Mouse (Mus musculus): Measurements from ENCODE around the gene Rab3ip. TPM values are rescaled to one million over a fixed set of nuclear protein-coding genes. Genes with fewer than 3 reads are reported as not detected.
A peak's percentile ranks its signal among the peaks of the same experiment; 100 is the strongest.

Rab3ip gene
- polyA plus RNA-seq, 1 experiment from 2014 or later: 173 TPM

DNA sequence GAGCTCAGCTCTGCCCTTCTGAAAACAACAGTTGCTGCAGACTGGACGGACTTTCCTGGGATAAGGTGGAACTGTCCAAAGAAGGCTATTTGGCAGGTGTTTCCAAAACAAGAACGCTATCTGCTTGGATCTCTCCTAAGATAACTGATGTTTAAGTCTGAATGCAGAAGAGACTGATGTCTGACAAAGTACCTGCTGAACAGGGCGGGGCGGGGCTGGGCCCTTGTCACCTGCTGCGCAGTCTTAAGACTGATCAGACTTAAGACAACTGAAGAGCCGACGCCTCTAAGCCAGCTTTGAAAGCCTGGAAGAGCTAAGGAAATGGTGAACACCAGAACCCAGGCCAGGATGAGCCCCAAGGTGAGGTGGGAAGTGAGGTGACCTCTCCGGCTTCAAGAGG is 29.9 kb downstream of the Rab3ip start:
- ATAC-seq (replicated peaks; ENCODE audit: low FRiP score, low read depth) (no peak), DNase-seq (ENCODE audit: low spot score) (no peak)
- peaks cover 32% of the 10 kb centered on the region for H3K36me3 ChIP-seq (ENCODE audit: insufficient read depth, low read length)
- H3K9me3 ChIP-seq (replicated peaks; ENCODE audit: low read length): no peaks in the 10 kb centered on the region
- WGBS: 90% methylated on average over 8 of the region's 8 CpGs
- no peak overlapping the region for H3K27ac ChIP-seq
- no peak overlapping the region for H3K4me3 ChIP-seq (replicated peaks; ENCODE audit: low read depth, low read length)
- H3K4me2 ChIP-seq (ENCODE audit: low read length): no peak overlapping the region
- no peaks in the 10 kb centered on the region for H3K27me3 ChIP-seq (ENCODE audit: insufficient read depth, low read length)
- H3K4me1 ChIP-seq (replicated peaks; ENCODE audit: insufficient read depth, low read length): no peaks in the 10 kb centered on the region
- TF ChIP-seq CTCF (IDR thresholded peaks at IDR 0.05; ENCODE audit: low read depth): no peak
- no peak overlapping the region for H3K9ac ChIP-seq (ENCODE audit: low read depth, low read length)

DNA sequence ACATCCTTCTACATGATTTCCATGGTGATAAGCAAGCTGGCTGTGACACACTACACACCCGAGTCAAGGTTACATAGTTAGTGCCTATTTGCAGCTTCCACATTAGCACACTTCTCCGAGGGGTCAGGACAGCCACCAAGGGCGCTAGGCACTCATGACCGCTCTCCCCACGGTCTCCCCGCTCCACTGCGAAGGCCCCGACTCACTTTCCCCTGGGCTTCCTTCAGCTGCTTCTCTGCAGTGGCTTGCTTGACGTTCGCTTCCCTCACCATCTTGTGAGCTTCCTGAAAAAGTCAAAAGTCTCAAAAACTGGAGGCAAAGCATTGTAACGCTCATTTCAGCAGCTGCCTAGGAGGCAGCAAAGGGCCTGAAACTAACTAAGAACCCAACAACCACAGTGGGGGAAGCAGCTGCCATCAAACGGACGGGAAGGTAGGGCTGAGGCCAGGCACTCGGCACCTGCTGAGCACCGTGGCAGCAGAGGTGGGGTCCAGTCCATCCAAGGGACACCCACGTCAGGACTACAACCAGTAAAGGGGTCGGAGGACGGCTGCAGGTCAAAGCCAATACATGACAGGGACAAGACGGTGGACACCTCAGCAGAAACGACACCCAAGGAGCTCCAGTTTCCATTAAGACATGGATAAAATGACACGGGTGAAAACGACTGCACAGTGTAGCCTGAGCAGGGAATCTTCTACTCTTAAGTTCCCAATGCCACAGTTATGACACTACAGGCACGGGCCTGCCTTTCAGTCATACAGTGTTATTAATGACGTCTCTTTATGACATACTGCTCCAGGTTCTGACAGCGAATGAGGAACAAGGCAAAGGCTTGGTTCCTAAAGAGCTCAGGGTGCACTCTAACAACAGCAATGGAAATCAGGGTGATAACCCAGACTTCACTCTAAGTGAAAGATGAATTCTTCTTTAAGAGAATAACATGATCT is 30.9 kb downstream of the Rab3ip start:
- 84% methylated on average over 25 of the region's 25 CpGs for WGBS
- H3K36me3 ChIP-seq (ENCODE audit: insufficient read depth, low read length): peaks cover 27% of the 10 kb centered on the region
- no peak for ATAC-seq (replicated peaks; ENCODE audit: low FRiP score, low read depth)

DNA sequence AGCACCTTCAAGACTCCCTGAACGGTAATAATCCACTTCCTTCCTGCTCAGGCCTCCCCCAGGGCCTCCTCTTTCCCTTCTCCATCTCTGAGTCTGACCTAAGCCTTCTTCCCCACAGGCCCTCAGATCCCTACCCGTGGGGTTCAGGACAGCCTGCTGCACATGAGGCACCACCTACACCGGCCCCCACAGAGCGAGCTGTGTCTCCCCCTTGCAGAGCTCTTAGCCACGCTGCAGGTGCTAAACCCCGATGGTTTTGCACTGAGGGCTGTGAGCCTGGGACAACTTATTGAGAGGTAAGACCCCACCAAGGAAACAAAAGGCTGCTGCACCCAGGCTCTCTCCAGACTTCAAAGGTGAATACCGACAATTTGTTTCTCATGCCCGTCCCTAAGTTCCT is 34.0 kb downstream of the Rab3ip start:
- Histone ChIP-seq H3K36me3 (ENCODE audit: insufficient read depth, low read length) (peaks cover 26% of the 10 kb centered on the region), H3K27ac (no peak overlapping the region), H3K27me3 (ENCODE audit: insufficient read depth, low read length) (no peaks in the 10 kb centered on the region), H3K4me3 (replicated peaks; ENCODE audit: low read depth, low read length) (no peak overlapping the region), H3K4me2 (ENCODE audit: low read length) (no peak overlapping the region), H3K4me1 (replicated peaks; ENCODE audit: insufficient read depth, low read length) (no peaks in the 10 kb centered on the region), H3K9me3 (replicated peaks; ENCODE audit: low read length) (no peaks in the 10 kb centered on the region), H3K9ac (ENCODE audit: low read depth, low read length) (no peak overlapping the region)
- DNase-seq (ENCODE audit: low spot score) (no peak), ATAC-seq (replicated peaks; ENCODE audit: low FRiP score, low read depth) (no peak)
- no peak for TF ChIP-seq CTCF (IDR thresholded peaks at IDR 0.05; ENCODE audit: low read depth)
- WGBS: 64% methylated on average over 8 of the region's 8 CpGs

More for the DNA sequence above, 30.9 kb downstream of the Rab3ip start:
- no peak overlapping the region for H3K4me3 ChIP-seq (replicated peaks; ENCODE audit: low read depth, low read length)
- H3K4me2 ChIP-seq (ENCODE audit: low read length): no peak overlapping the region
- no peak for TF ChIP-seq CTCF (IDR thresholded peaks at IDR 0.05; ENCODE audit: low read depth)
- no peak overlapping the region for H3K9ac ChIP-seq (ENCODE audit: low read depth, low read length)
- H3K4me1 ChIP-seq (replicated peaks; ENCODE audit: insufficient read depth, low read length): no peaks in the 10 kb centered on the region
- no peaks in the 10 kb centered on the region for H3K27me3 ChIP-seq (ENCODE audit: insufficient read depth, low read length)
- H3K27ac ChIP-seq: no peak overlapping the region
- no peaks in the 10 kb centered on the region for H3K9me3 ChIP-seq (replicated peaks; ENCODE audit: low read length)
- DNase-seq (ENCODE audit: low spot score): no peak

DNA sequence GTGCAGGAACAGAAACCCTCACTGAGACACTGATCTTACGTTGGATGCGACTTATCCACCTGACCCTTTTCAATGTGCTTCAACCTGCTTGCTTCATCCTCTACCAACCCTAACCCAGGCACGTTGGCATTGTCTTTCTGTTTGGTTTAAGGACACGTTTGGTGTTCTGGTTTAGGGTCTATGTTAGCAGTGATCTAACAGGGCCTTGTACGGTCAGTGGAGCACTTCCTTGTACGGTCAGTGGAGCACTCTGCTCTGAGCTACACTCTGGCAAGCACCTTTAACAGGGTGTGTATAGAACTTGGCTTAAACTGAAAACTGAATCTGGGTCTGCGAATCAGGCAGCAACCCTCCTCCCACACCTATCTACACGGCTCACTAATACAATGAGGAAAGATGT is 35.3 kb downstream of the Rab3ip start:
- peaks cover 30% of the 10 kb centered on the region for H3K36me3 ChIP-seq (ENCODE audit: insufficient read depth, low read length)
- no peak for DNase-seq (ENCODE audit: low spot score)

DNA sequence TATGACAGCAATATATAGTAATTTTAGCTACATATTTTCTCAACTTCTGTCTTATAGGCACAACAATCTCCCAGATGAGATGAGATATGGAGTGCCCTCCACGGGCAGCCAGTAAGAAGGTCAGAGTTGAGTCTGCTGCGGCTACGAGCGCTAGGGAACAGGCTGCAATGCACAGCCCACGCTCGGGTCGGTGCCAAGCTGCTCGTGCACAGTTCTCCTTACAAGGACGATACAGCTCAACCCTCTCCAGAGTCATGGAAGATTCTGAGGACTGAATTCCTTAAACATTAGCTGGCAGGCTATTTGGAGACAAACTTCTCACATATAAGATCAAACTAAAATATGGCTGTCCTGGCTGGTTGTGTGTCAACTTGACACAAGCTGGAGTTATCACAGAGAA is 36.0 kb downstream of the Rab3ip start:
- TF ChIP-seq CTCF (IDR thresholded peaks at IDR 0.05; ENCODE audit: low read depth): no peak
- H3K36me3 ChIP-seq (ENCODE audit: insufficient read depth, low read length): peaks cover 33% of the 10 kb centered on the region
- no peaks in the 10 kb centered on the region for H3K4me1 ChIP-seq (replicated peaks; ENCODE audit: insufficient read depth, low read length)
- 79% methylated on average over 9 of the region's 9 CpGs for WGBS
- DNase-seq (ENCODE audit: low spot score) (peak; percentile 20), ATAC-seq (replicated peaks; ENCODE audit: low FRiP score, low read depth) (no peak)
- H3K4me3 ChIP-seq (replicated peaks; ENCODE audit: low read depth, low read length): no peak overlapping the region
- no peaks in the 10 kb centered on the region for H3K27me3 ChIP-seq (ENCODE audit: insufficient read depth, low read length)
- no peak overlapping the region for H3K4me2 ChIP-seq (ENCODE audit: low read length)
- H3K27ac ChIP-seq: no peak overlapping the region
- no peaks in the 10 kb centered on the region for H3K9me3 ChIP-seq (replicated peaks; ENCODE audit: low read length)
- H3K9ac ChIP-seq (ENCODE audit: low read depth, low read length): no peak overlapping the region

More for the DNA sequence above, 35.3 kb downstream of the Rab3ip start:
- no peaks in the 10 kb centered on the region for H3K27me3 ChIP-seq (ENCODE audit: insufficient read depth, low read length)
- no peaks in the 10 kb centered on the region for H3K9me3 ChIP-seq (replicated peaks; ENCODE audit: low read length)
- H3K4me2 ChIP-seq (ENCODE audit: low read length): no peak overlapping the region
- H3K4me1 ChIP-seq (replicated peaks; ENCODE audit: insufficient read depth, low read length): no peaks in the 10 kb centered on the region
- no peak overlapping the region for H3K27ac ChIP-seq
- 90% methylated on average over 8 of the region's 8 CpGs for WGBS
- no peak for ATAC-seq (replicated peaks; ENCODE audit: low FRiP score, low read depth)
- no peak overlapping the region for H3K4me3 ChIP-seq (replicated peaks; ENCODE audit: low read depth, low read length)
- no peak overlapping the region for H3K9ac ChIP-seq (ENCODE audit: low read depth, low read length)
- TF ChIP-seq CTCF (IDR thresholded peaks at IDR 0.05; ENCODE audit: low read depth): no peak

DNA sequence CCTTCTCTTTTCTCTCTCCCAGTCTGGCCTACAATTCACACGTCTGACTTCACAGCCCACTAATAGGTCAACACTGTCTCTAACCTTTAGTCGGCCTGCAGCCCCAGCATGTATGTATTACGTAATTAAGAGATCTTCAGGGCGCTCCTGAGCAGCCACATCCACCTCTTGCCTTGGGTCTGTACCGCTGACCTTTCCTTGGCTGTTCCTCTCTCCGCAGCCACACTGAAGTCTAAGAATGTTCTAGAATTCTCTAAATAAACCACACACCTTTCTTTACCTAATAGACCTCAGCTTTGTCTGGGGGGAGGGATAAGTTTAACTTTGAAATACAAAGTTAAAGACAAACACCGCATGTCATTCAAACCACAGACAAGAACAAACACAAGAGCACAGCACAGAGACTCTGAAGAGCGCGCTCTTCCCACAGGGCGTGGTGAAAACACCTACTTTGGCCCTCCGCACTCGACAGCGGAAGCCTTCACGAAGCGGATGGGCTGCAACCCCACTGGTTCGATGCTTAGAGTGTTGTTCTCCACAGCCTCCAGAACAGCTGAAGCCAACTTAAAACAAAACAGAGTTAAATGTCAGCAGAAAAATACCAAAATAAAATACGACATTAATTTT is 36.8 kb downstream of the Rab3ip start:
- H3K4me1 ChIP-seq (replicated peaks; ENCODE audit: insufficient read depth, low read length): no peaks in the 10 kb centered on the region
- TF ChIP-seq CTCF (IDR thresholded peaks at IDR 0.05; ENCODE audit: low read depth): no peak
- H3K27me3 ChIP-seq (ENCODE audit: insufficient read depth, low read length): no peaks in the 10 kb centered on the region
- no peak overlapping the region for H3K9ac ChIP-seq (ENCODE audit: low read depth, low read length)
- no peak for ATAC-seq (replicated peaks; ENCODE audit: low FRiP score, low read depth)
- no peak overlapping the region for H3K27ac ChIP-seq
- H3K36me3 ChIP-seq (ENCODE audit: insufficient read depth, low read length): peaks cover 36% of the 10 kb centered on the region
- 81% methylated on average over 17 of the region's 17 CpGs for WGBS
- no peak overlapping the region for H3K4me3 ChIP-seq (replicated peaks; ENCODE audit: low read depth, low read length)
- no peak overlapping the region for H3K4me2 ChIP-seq (ENCODE audit: low read length)
- no peak for DNase-seq (ENCODE audit: low spot score)
- H3K9me3 ChIP-seq (replicated peaks; ENCODE audit: low read length): no peaks in the 10 kb centered on the region

All from kidney, postnatal 0 days (tissue).